Mouse (Mus musculus): ENCODE measurements around the gene Psmb4.

DNA sequence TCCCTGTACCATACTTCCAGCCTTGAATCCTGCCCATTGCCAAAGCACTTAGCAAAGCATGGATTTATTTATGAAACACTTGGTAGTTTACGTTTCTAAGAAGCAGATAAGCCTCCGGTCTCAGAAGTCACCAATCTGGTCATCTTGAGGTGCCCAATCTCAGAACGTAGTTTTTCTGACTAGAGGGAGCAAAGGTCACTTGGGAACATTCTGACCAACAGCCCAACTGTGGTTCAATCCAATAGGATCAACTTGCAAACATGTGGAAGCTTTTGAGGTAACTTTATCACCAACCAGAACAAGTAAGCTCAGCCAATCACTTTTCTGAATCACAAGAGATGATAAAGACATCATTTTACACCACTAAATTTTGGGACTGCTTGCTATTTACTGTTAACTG lies 51.4 kb downstream of the Psmb4 start:
- no peak for TF ChIP-seq GATA1 (IDR thresholded peaks at IDR 0.05; ENCODE audit: borderline replicate concordance, low read length)
- no peak for TF ChIP-seq FLI1 (IDR thresholded peaks at IDR 0.05; ENCODE audit: low read length)

Measured in megakaryocyte, embryonic 14.5 days (primary cell).